Mouse (Mus musculus) mouse embryonic stem cell (cell line): ENCODE measurements at regions not wholly inside any gene's neighbourhood (a gene's known extent, or its start where the extent isn't known, plus 50 kb on each side); places are given as distances from the start of the nearest gene placed in this dataset.

Source experiments
- in situ Hi-C, 2 experiments: fragments of 300-500 bp; cut with MboI; formaldehyde crosslinking; loops; 1 replicate in 1 of 2; 3 replicates in 1 of 2; pipeline ENCODE4 v1.14.3; 2019 to 2020; ENCODE audit warnings: low sequenced_read_pairs in 2 of 2, low pct_unique_long_range_greater_than_20kb in 1 of 2, mixed read lengths in 1 of 2; ENCODE audit not compliant: unreplicated experiment in 1 of 2

DNA sequence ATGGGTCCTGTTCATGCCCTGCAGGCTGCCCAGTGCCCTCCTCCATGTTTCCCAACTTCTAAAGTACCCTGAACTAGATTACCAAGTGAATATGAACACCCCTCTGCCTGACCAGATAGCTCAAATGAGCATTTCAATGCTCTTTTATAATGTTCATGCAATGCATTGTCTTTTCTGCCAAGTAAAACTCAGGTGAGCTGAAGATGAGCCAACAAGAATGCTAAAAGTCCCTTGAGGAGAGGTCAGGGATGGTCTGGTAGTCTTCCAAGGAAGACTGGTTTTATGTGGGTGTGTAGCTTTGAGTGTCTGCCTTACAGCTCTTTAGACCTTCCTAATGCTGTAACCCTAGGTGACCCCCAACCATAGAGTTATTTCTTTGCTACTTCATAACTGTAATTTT lies 58.0 kb upstream of the Abca12 start:
- in situ Hi-C loops: no loop called here

DNA sequence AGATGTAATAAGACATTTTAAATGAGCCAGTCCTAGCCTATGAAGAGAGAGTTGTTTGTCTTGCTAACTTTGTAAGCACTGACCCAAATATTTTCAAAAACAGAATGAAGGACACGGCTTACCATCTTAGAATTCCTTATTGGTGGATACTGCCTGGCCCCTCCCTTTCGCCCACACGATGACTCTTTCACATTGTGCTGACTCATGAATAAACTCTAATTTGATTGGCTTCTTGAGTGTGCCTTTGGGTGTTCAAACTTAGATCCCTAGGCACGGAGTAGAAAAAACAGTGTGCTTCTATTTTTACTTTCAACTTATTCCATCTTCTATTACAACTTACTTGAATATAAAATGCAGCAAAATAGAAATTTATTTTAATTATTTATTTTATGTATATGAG lies 68.4 kb upstream of the Abca12 start:
- in situ Hi-C loops: no loop called here

GRCm38 (mm10) chr1:71494576-71494975 lies 62.4 kb upstream of the Atic start:
- in situ Hi-C loops: no loop called here

DNA sequence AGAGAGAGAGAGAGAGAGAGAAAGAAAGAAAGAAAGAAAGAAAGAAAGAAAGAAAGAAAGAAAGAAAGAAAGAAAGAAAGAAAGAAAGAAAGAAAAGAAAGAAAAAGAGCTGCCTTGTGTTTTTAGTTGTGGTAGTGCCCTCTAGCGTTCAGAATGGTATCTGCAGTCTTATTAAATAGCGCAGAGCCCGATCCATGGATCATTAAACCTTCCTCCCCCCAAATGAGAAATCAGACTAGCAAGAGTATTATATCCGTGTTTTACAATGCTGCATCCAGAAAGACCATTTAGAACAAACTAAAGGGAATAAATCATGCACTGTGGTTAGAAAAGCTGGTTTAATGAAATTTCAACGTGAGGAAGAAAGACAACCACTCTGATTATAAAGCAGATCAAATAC lies 51.1 kb upstream of the Atic start:
- in situ Hi-C loops: loop anchor here in 1 of 2 experiments (25.0 kb wide), 2 partner anchors 219 to 719 kb away; no protein-coding TSS in a partner anchor

- in situ Hi-C loops: loop anchor here in 1 of 2 experiments (25.0 kb wide), 2 partner anchors 219 to 719 kb away; no protein-coding TSS in a partner anchor
Observed at GRCm38 (mm10) chr1:71506534-71506933, 50.4 kb upstream of the Atic start.
